Mouse (Mus musculus) heart, postnatal 14 days (tissue): ENCODE results near the gene Rras2. TPM values are rescaled to one million over a fixed set of nuclear protein-coding genes. Genes with fewer than 3 reads are reported as not detected.

Source experiments
- DNase-seq, 2 experiments: peaks; one replicate each; pipeline ENCODE4 v3.0.0; 2021 to 2022
- intact Hi-C: fragments of 180-260 bp; cut with DNase I; formaldehyde crosslinking; loops from one replicate; pipeline ENCODE4 v1.15.1; 2025
- total RNA-seq, 2 experiments: library from RNA; stranded (reverse); gene quantifications; 2 replicates each; pipeline ENCODE4 v1.2.3; 2021

The Rras2 gene
- total RNA-seq, 2 experiments from 2014 or later, result 43.8 to 44.2 TPM

- intact Hi-C loops, result loop anchor here (5.0 kb wide), 1 partner anchor 44 kb away; no protein-coding TSS in a partner anchor
- DNase-seq, result no peak
Measured at GRCm38 (mm10) chr7:114115961-114116360, 1.6 kb downstream of the Rras2 start.

GRCm38 (mm10) chr7:114114976-114115375 is 2.6 kb downstream of the Rras2 start:
- intact Hi-C loops, result loop anchor here (5.0 kb wide), 1 partner anchor 43 kb away; no protein-coding TSS in a partner anchor
- DNase-seq, result no peak

GRCm38 (mm10) chr7:114114284-114114683 is 3.3 kb downstream of the Rras2 start:
- no peak for DNase-seq
- intact Hi-C loops, result no loop called here

- DNase-seq, result no peak
- intact Hi-C loops, result no loop called here
Measured at GRCm38 (mm10) chr7:114110500-114110899, 7.1 kb downstream of the Rras2 start.

GRCm38 (mm10) chr7:114105886-114106285 is 11.7 kb downstream of the Rras2 start:
- no peak for DNase-seq
- intact Hi-C loops, result no loop called here

GRCm38 (mm10) chr7:114103629-114104347 is 13.8 kb downstream of the Rras2 start:
- intact Hi-C loops, result no loop called here
- peak; percentile 6 to 14 for DNase-seq

GRCm38 (mm10) chr7:114103152-114103551 is 14.4 kb downstream of the Rras2 start:
- intact Hi-C loops, result no loop called here
- no peak for DNase-seq

- no peak for DNase-seq
- intact Hi-C loops, result no loop called here
Measured at GRCm38 (mm10) chr7:114102609-114103008, 15.0 kb downstream of the Rras2 start.

- intact Hi-C loops, result no loop called here
- no peak for DNase-seq
Measured at GRCm38 (mm10) chr7:114101412-114101811, 16.2 kb downstream of the Rras2 start.

- no peak for DNase-seq
- intact Hi-C loops, result no loop called here
Measured at GRCm38 (mm10) chr7:114093548-114094174, 23.9 kb downstream of the Rras2 start.

GRCm38 (mm10) chr7:114090892-114091545 is 26.6 kb downstream of the Rras2 start:
- intact Hi-C loops, result no loop called here
- DNase-seq, result no peak

GRCm38 (mm10) chr7:114090231-114090630 is 27.4 kb downstream of the Rras2 start:
- intact Hi-C loops, result no loop called here
- DNase-seq, result no peak

GRCm38 (mm10) chr7:114088918-114089317 is 28.7 kb downstream of the Rras2 start:
- DNase-seq, result no peak
- intact Hi-C loops, result no loop called here

GRCm38 (mm10) chr7:114087986-114088385 is 29.6 kb downstream of the Rras2 start:
- intact Hi-C loops, result no loop called here
- no peak for DNase-seq

GRCm38 (mm10) chr7:114087341-114087740 is 30.2 kb downstream of the Rras2 start:
- intact Hi-C loops, result no loop called here
- peak in 1 of 2 experiments; percentile 17 for DNase-seq

- intact Hi-C loops, result no loop called here
- no peak for DNase-seq
Measured at GRCm38 (mm10) chr7:114086021-114086710, 31.4 kb downstream of the Rras2 start.

GRCm38 (mm10) chr7:114083760-114084159 is 33.8 kb downstream of the Rras2 start:
- intact Hi-C loops, result no loop called here
- no peak for DNase-seq

GRCm38 (mm10) chr7:114083088-114083487 is 34.5 kb downstream of the Rras2 start:
- intact Hi-C loops, result no loop called here
- DNase-seq, result no peak

- intact Hi-C loops, result no loop called here
- no peak for DNase-seq
Measured at GRCm38 (mm10) chr7:114081633-114082420, 35.8 kb downstream of the Rras2 start.

GRCm38 (mm10) chr7:114080250-114080649 is 37.3 kb downstream of the Rras2 start:
- no peak for DNase-seq
- intact Hi-C loops, result no loop called here
